Mouse (Mus musculus) liver, adult 2 months (tissue): Measurements from ENCODE around the gene Dctn1.
A peak's percentile ranks its signal among the peaks of the same experiment; 100 is the strongest.

Experiments
- CTCF ChIP-seq: fragments of 200-500 bp; IDR thresholded peaks from 2 replicates; pipeline ENCODE4 v1.5.1; 2011; ENCODE audit warnings: low read depth, low read length, control low read depth
- POLR2A ChIP-seq: fragments of 200-500 bp; IDR thresholded peaks from 2 replicates; pipeline ENCODE4 v1.6.1; 2011; ENCODE audit warnings: low read length, control low read depth; ENCODE audit not compliant: insufficient read depth; ENCODE audit errors: extremely low read depth

DNA sequence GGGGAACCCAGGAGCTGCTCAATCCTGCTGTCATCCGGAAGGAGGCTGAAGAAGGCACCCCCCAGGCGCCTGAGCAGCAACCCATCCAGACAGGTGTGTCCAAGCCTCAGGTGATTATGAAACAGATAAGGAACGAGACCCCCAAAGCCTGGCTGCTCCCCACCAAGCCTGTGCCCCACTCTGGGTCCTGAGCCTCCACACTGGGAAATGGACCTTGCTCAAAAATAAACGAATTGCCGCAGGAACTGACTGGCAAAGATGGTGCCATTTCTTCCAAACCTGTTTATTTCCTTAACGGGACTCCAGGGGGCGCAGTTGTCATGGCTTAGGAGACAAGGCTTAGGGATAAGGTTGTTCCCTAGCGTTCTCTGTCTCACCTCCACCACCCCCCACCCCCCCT is 3.0 kb upstream of the Dctn1 start:
- TF ChIP-seq CTCF: peak; percentile 60
- TF ChIP-seq POLR2A: no peak
